Mouse (Mus musculus) forebrain, embryonic 15.5 days (tissue): ENCODE results near the gene Tgif1. TPM values are rescaled to one million over a fixed set of nuclear protein-coding genes. Genes with fewer than 3 reads are reported as not detected.
A peak's percentile ranks its signal among the peaks of the same experiment; 100 is the strongest.

Experiments
- ATAC-seq: fragments of 200-750 bp; cut with Nextera tagmentation; replicated peaks from 2 replicates; pipeline ENCODE4 v1.8.0; 2017; ENCODE audit warnings: mild to moderate bottlenecking, moderate TSS enrichment, moderate library complexity
- H3K27ac ChIP-seq: fragments of 300-500 bp; sonication (generic); replicated peaks from 2 replicates; pipeline ENCODE4 v1.5.1; 2015; ENCODE audit warnings: mild to moderate bottlenecking, inconsistent platforms
- H3K27me3 ChIP-seq: fragments of 300-500 bp; sonication (generic); 2 replicates; pipeline ENCODE4 v1.6.1; 2015; ENCODE audit warnings: inconsistent platforms
- H3K36me3 ChIP-seq: fragments of 300-500 bp; sonication (generic); 2 replicates; pipeline ENCODE4 v1.6.1; 2015; ENCODE audit warnings: mild to moderate bottlenecking, inconsistent platforms
- H3K4me1 ChIP-seq: fragments of 300-500 bp; sonication (generic); 2 replicates; pipeline ENCODE4 v1.6.1; 2015; ENCODE audit warnings: inconsistent platforms
- H3K4me2 ChIP-seq: fragments of 300-500 bp; sonication (generic); replicated peaks from 2 replicates; pipeline ENCODE4 v1.6.1; 2015; ENCODE audit warnings: mild to moderate bottlenecking, inconsistent platforms
- H3K4me3 ChIP-seq: fragments of 300-500 bp; sonication (generic); 2 replicates; pipeline ENCODE4 v1.5.1; 2015; ENCODE audit warnings: mild to moderate bottlenecking, inconsistent platforms
- H3K9ac ChIP-seq: fragments of 300-500 bp; sonication (generic); replicated peaks from 2 replicates; pipeline ENCODE4 v1.6.1; 2015; ENCODE audit warnings: mild to moderate bottlenecking, inconsistent platforms
- H3K9me3 ChIP-seq: fragments of 300-500 bp; sonication (generic); 2 replicates; pipeline ENCODE4 v1.6.1; 2016; ENCODE audit warnings: inconsistent platforms
- WGBS: fragments of 180-500 bp; shearing (Covaris S2); methylation state at CpG from one replicate; pipeline ENCODE4 v1.1.7; 2015; ENCODE audit warnings: mixed read lengths; 5-methylcytosine and 5-hydroxymethylcytosine counted together
- microRNA counts: library from miRNA; unstranded; fragments of <30 nt; microRNA quantifications from one replicate; lab custom pipeline; 2016
- microRNA-seq: library from miRNA; unstranded; fragments of <30 nt; microRNA quantifications from one replicate; pipeline ENCODE4, GENCODE M21; 2016
- polyA plus RNA-seq: library from polyadenylated mRNA; unstranded; fragments of >200 nt; fragmentation: Nextera tagmentation; extraction: Ambion mirVana; gene quantifications from 2 replicates; pipeline ENCODE4 v1.2.1, GENCODE M21; 2015

Gene Tgif1
- polyA plus RNA-seq, 1 experiment from 2014 or later, result 12.4 TPM

DNA sequence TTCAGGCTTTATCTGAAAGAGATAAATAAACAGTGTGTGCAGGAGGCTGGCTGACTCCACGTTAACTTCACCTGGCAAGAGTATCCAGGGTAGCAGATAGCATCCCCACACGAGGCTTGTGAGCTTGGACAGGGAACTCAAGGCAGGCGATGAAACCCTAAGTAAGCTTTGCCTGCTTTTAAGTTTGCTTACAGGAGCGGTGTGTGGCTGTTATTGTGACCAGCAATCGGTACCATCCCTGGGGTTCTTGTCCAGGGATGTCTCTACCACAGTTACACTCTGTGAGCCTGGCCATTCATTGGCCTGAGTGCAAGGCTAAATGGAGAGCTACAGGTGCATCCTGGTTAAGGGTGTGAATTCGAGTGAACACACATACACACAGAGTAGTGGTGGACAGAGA is 58.6 kb downstream of the Tgif1 start:
- ATAC-seq, result no peak
- peak overlapping the region; percentile 61; the same call in 1 of the 2 replicates for H3K27ac ChIP-seq

DNA sequence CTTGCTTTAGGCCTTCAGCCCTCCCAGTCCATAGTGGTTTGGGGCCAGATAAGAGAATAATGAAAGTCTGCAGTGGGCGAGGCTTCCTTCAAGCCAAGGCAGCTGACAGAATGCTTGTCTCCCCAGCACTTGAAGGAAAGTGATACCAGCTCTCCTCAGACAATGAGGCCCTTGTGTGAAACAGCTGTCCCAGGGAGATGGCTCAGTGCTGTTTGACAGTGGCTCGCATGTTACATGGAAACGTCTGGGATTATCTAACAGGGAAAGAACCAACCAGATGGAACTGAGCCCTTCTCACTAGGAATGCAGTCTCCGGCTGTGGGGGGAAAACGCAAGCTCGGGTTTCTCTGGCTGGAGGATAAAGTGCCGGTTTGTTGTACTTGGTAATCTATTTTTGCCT is 59.1 kb downstream of the Tgif1 start:
- no peak overlapping the region for H3K4me2 ChIP-seq
- peaks cover 10% of the 10 kb centered on the region for H3K4me1 ChIP-seq
- H3K36me3 ChIP-seq, result no peaks in the 10 kb centered on the region
- H3K27ac ChIP-seq, result peak overlapping the region; percentile 61
- no peak overlapping the region for H3K4me3 ChIP-seq
- no peaks in the 10 kb centered on the region for H3K27me3 ChIP-seq
- H3K9ac ChIP-seq, result 0 out of 2 replicates have a peak overlapping the region, but pooled peaks have one; percentile 3
- peak; percentile 55; the same call in 1 of the 2 replicates for ATAC-seq
- H3K9me3 ChIP-seq, result no peaks in the 10 kb centered on the region
- WGBS, result 4% methylated on average over 7 of the region's 7 CpGs

More for the DNA sequence above, 58.6 kb downstream of the Tgif1 start:
- H3K4me1 ChIP-seq, result peaks cover 10% of the 10 kb centered on the region
- H3K9ac ChIP-seq, result no peak overlapping the region
- H3K4me3 ChIP-seq, result no peak overlapping the region
- H3K9me3 ChIP-seq, result no peaks in the 10 kb centered on the region
- H3K36me3 ChIP-seq, result no peaks in the 10 kb centered on the region
- no peaks in the 10 kb centered on the region for H3K27me3 ChIP-seq
- H3K4me2 ChIP-seq, result no peak overlapping the region
- WGBS, result 50% methylated on average over 6 of the region's 6 CpGs

MicroRNAs encoded within 50 kb of the gene (microRNA counts, 519-probe panel; counts per million panel counts)
- microRNA mmu-miR-1195 (lab: Ali Mortazavi, UCI), result 1,684 counts per million, percentile 11 among the panel's probes with 10 or more counts

Small RNAs within 50 kb of the gene (microRNA-seq; reads per million reads assigned to microRNA genes)
- gene Mir1195, result not detected

Other genes with a start within 250 kb of the Tgif1 start
- 1.3 and 1.7 TPM in 2 replicates for gene Myom1, start 149.1 kb upstream of the Tgif1 start, polyA plus RNA-seq
- gene Myl12a, start 149.3 kb upstream of the Tgif1 start, polyA plus RNA-seq, result 125 and 139 TPM in 2 replicates